Mouse (Mus musculus) CD4-positive helper T cell, adult 2 months (primary cell): ENCODE measurements at regions not wholly inside any gene's neighbourhood (a gene's known extent, or its start where the extent isn't known, plus 50 kb on each side); places are given as distances from the start of the nearest gene placed in this dataset.
"Not testable (repeated sequence)": the region's sequence is repeated elsewhere in the genome, so short reads cannot be mapped to it uniquely, and the experiment has no call there.

Experiments
- DNase-seq: peaks from one replicate; pipeline ENCODE4 v3.0.0-alpha.2; 2012; ENCODE audit warnings: low read depth, missing footprints, low spot score

GRCm38 (mm10) chr19:32972116-32972515 lies 214.8 kb downstream of the Pten start:
- no peak for DNase-seq

GRCm38 (mm10) chr19:32973130-32973529 lies 215.8 kb downstream of the Pten start:
- no peak for DNase-seq

GRCm38 (mm10) chr19:32974778-32975240 lies 217.5 kb downstream of the Pten start:
- DNase-seq = no peak

- no peak for DNase-seq
Observed at GRCm38 (mm10) chr19:32975303-32975702, 218.0 kb downstream of the Pten start.

- DNase-seq = no peak
Observed at GRCm38 (mm10) chr19:32976507-32976906, 219.2 kb downstream of the Pten start.

GRCm38 (mm10) chr19:32978037-32978745 lies 220.9 kb downstream of the Pten start:
- DNase-seq = no peak

GRCm38 (mm10) chr19:32980142-32980541 lies 222.8 kb downstream of the Pten start:
- DNase-seq = no peak

- DNase-seq = no peak
Observed at GRCm38 (mm10) chr19:32988713-32989112, 231.4 kb downstream of the Pten start.

- no peak for DNase-seq
Observed at GRCm38 (mm10) chr19:32989346-32989745, 232.0 kb downstream of the Pten start.

GRCm38 (mm10) chr19:32990576-32990975 lies 233.3 kb downstream of the Pten start:
- no peak for DNase-seq

- DNase-seq = peak; percentile 63
Observed at GRCm38 (mm10) chr19:32998576-32999170, 241.4 kb downstream of the Pten start.

GRCm38 (mm10) chr19:33007582-33007981 lies 250.3 kb downstream of the Pten start:
- no peak for DNase-seq

- DNase-seq = no peak
Observed at GRCm38 (mm10) chr19:33008076-33008475, 250.8 kb downstream of the Pten start.

GRCm38 (mm10) chr19:33008794-33009193 lies 251.5 kb downstream of the Pten start:
- no peak for DNase-seq

- no peak for DNase-seq
Observed at GRCm38 (mm10) chr19:33010886-33011446, 253.7 kb downstream of the Pten start.

GRCm38 (mm10) chr19:33014879-33015278 lies 257.6 kb downstream of the Pten start:
- DNase-seq = not testable (repeated sequence)

GRCm38 (mm10) chr19:33021161-33021560 lies 263.9 kb downstream of the Pten start:
- no peak for DNase-seq

- DNase-seq = no peak
Observed at GRCm38 (mm10) chr19:33022839-33023428, 265.6 kb downstream of the Pten start.

GRCm38 (mm10) chr19:33029688-33030444 lies 272.6 kb downstream of the Pten start:
- no peak for DNase-seq

- no peak for DNase-seq
Observed at GRCm38 (mm10) chr19:33040512-33040911, 283.2 kb downstream of the Pten start.

- no peak for DNase-seq
Observed at GRCm38 (mm10) chr19:33040991-33041390, 283.7 kb downstream of the Pten start.

GRCm38 (mm10) chr19:33042760-33043159 lies 285.5 kb downstream of the Pten start:
- no peak for DNase-seq
